Mouse (Mus musculus) stomach, postnatal 0 days (tissue): ENCODE data around the gene Fyn. TPM values are rescaled to one million over a fixed set of nuclear protein-coding genes. Genes with fewer than 3 reads are reported as not detected.

Experiments
- ATAC-seq: fragments of 200-750 bp; cut with Nextera tagmentation; 2 replicates; pipeline ENCODE4 v1.8.0; 2017; ENCODE audit not compliant: low FRiP score, low TSS enrichment
- DNase-seq: peaks from one replicate; pipeline ENCODE4 v3.0.0-alpha.2; 2016; ENCODE audit warnings: low spot score
- H3K27ac ChIP-seq: fragments of 300-500 bp; sonication (generic); replicated peaks from 2 replicates; pipeline ENCODE4 v1.5.1; 2014; ENCODE audit warnings: mild to moderate bottlenecking, control low read depth
- H3K27me3 ChIP-seq: fragments of 300-500 bp; sonication (generic); 2 replicates; pipeline ENCODE4 v1.6.1; 2014; ENCODE audit warnings: low read length; ENCODE audit not compliant: control insufficient read depth, insufficient read depth
- H3K36me3 ChIP-seq: fragments of 300-500 bp; sonication (generic); 2 replicates; pipeline ENCODE4 v1.6.1; 2014; ENCODE audit warnings: low read length, mixed read lengths; ENCODE audit not compliant: control insufficient read depth, insufficient read depth
- H3K4me1 ChIP-seq: fragments of 300-500 bp; sonication (generic); replicated peaks from 2 replicates; pipeline ENCODE4 v1.6.1; 2014; ENCODE audit warnings: antibody characterized with exemption; ENCODE audit not compliant: control insufficient read depth, insufficient read depth
- H3K4me2 ChIP-seq: fragments of 300-500 bp; sonication (generic); replicated peaks from 2 replicates; pipeline ENCODE4 v1.6.1; 2014; ENCODE audit warnings: low read depth, mild to moderate bottlenecking, control low read depth, moderate library complexity
- H3K4me3 ChIP-seq: fragments of 300-500 bp; sonication (generic); 2 replicates; pipeline ENCODE4 v1.5.1; 2014; ENCODE audit warnings: low read depth, low read length, control low read depth
- H3K9ac ChIP-seq: fragments of 300-500 bp; sonication (generic); 2 replicates; pipeline ENCODE4 v1.6.1; 2014; ENCODE audit warnings: mild to moderate bottlenecking, low read length, control low read depth, mixed read lengths
- H3K9me3 ChIP-seq: fragments of 300-500 bp; sonication (generic); 2 replicates; pipeline ENCODE4 v1.6.1; 2016; ENCODE audit warnings: low read length; ENCODE audit not compliant: control insufficient read depth
- CTCF ChIP-seq: IDR thresholded peaks from 2 replicates; pipeline ENCODE4 v1.5.1; 2016; ENCODE audit warnings: antibody characterized with exemption, low read depth, mild to moderate bottlenecking, moderate library complexity
- EP300 ChIP-seq: optimal IDR thresholded peaks from 2 replicates; pipeline ENCODE3; 2016; ENCODE audit warnings: antibody characterized with exemption
- WGBS: fragments of 180-500 bp; shearing (Covaris S2); extraction: QIAGEN DNeasy Blood & Tissue Kit; methylation state at CpG from one replicate; pipeline ENCODE4 v1.1.7; 2014; 5-methylcytosine and 5-hydroxymethylcytosine counted together
- polyA plus RNA-seq: library from polyadenylated mRNA; unstranded; fragments of >200 nt; fragmentation: Nextera tagmentation; extraction: Ambion mirVana; gene quantifications from 2 replicates; pipeline ENCODE4 v1.2.1, GENCODE M21; 2015

The Fyn gene
- polyA plus RNA-seq = 12.5 and 12.6 TPM in 2 replicates

DNA sequence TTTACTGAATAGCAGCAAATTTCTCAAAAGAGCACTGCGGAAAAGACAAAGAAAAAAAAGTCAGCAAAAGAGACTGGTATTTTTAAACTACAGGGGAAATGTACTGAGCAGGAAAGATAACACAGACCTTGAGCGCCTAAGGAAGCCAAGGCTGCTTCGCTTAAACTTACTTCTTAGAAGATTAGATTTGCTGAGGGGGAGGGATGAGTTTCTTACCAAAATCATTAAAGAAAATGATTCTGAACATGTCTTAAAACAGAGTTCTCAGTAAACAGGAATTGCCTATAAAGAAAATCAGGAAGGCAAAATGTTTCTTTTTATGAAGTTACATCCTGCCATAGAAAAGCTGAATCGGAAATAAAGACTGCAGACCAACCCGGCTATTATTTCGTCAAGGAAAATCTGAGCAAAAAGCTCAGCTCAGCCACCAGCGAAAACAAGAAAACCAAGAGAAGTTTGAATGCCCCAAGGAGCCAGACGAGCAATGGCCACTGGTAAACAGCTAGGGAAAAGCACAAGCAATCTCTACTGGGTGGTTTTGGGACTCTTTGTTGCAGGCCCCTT lies at the start of gene Fyn:
Gene Fyn (plus strand): TSS at position 284 of the 564 bp plus-strand sequence.
- ATAC-seq (no peak), DNase-seq (no peak)
- Histone ChIP-seq H3K9ac (peak within 1 kb of the TSS; percentile 88), H3K27me3 (no peaks in the 10 kb centered on the region), H3K4me3 (peak within 1 kb of the TSS; percentile 71), H3K4me1 (no peaks in the 10 kb centered on the region), H3K36me3 (no peaks in the 10 kb centered on the region), H3K4me2 (peak within 1 kb of the TSS; percentile 74), H3K27ac (peak within 1 kb of the TSS; percentile 82), H3K9me3 (no peaks in the 10 kb centered on the region)
- 29% methylated on average over 8 of the region's 8 CpGs for WGBS
- TF ChIP-seq EP300 (no peak), CTCF (no peak)

DNA sequence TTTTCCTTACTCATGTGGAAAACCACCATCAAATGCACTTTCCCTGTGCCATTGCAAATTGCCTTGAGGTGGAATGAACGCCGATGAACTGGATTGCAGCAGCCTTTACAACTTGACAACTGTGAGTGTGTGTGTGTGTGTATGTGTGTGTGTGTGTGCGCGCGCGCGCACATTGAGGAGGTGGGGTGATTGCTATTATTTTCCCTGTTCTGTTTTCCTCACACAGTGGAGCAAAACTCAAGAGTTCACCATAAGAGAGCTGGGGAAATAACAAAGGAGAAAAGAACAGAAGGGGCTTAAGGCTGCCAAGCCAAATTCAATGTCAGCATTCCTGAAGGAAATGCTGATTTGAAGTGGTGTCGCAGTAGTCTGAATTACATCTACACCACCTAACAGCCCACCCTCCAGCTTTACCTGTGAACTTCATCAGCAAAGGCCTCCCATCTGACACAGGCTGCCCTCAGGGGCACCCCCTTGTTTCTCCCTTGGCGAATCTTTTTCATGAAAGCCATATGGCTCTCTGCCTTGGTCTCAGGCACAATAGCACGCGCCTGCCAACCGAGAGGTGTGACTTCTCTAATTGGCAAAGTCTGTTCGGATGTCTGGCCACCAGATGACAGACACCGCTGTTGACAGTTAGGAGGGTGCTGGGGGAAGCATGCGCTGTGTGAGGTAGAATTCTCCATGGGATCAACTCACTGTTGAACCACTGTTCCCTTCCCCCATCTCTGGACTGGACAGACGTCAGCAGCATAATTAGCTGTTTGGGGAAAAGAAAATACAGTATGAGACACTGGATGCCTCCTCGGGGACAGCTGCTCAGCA lies 47.6 kb upstream of the Fyn start:
- H3K9me3 ChIP-seq = no peaks in the 10 kb centered on the region
- no peaks in the 10 kb centered on the region for H3K36me3 ChIP-seq
- H3K4me2 ChIP-seq = no peak overlapping the region
- TF ChIP-seq CTCF (no peak), EP300 (no peak)
- H3K27ac ChIP-seq = no peak overlapping the region
- no peak overlapping the region for H3K4me3 ChIP-seq
- no peak overlapping the region for H3K9ac ChIP-seq
- 77% methylated on average over 17 of the region's 17 CpGs for WGBS
- ATAC-seq = no peak
- no peaks in the 10 kb centered on the region for H3K27me3 ChIP-seq
- H3K4me1 ChIP-seq = no peaks in the 10 kb centered on the region
- no peak for DNase-seq

DNA sequence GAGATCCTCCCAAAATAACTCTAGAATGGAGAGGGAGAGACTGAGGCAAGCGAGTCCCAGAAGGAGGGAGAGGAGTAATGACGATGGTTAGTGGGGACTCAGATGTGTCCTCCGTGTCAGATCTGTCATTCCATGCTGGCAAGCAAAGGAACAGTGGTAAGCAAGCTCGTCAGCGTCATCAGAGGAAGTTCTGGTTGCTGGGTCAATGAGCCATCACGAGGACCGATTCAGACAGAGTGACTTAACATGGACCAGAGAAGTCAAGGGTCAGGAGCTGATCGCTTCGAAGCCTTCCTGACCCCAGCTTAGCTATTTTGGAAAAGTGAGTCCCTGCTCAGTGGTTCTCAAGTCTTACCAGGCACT lies 47.1 kb upstream of the Fyn start:
- no peak overlapping the region for H3K4me3 ChIP-seq
- H3K9ac ChIP-seq = no peak overlapping the region
- no peak for TF ChIP-seq CTCF
- TF ChIP-seq EP300 = no peak
- no peaks in the 10 kb centered on the region for H3K4me1 ChIP-seq
- H3K4me2 ChIP-seq = no peak overlapping the region
- no peaks in the 10 kb centered on the region for H3K27me3 ChIP-seq
- ATAC-seq = no peak
- no peak for DNase-seq
- H3K27ac ChIP-seq = no peak overlapping the region
- H3K9me3 ChIP-seq = no peaks in the 10 kb centered on the region
- WGBS = 79% methylated on average over 9 of the region's 9 CpGs
- H3K36me3 ChIP-seq = no peaks in the 10 kb centered on the region

DNA sequence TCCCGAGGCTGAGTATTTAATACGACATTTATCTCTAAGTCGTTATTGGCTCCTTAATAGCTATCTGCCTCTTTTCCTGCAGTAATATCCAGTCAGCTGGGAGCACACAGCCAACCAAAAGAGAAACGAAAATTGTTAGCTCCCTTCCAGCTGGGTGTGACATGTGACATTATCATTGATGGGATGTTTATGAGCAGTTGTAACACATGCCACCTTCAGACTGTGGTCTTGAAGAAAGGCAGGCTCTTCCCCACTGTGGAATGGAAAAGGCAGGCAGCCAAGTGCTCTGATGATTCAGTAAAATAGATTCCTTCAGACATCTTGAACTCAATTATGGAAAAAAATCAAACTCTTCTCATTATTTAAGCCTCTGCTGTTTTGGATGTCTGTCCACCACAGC lies 46.5 kb upstream of the Fyn start:
- no peak overlapping the region for H3K4me3 ChIP-seq
- no peak overlapping the region for H3K27ac ChIP-seq
- H3K27me3 ChIP-seq = no peaks in the 10 kb centered on the region
- no peaks in the 10 kb centered on the region for H3K36me3 ChIP-seq
- DNase-seq = no peak
- H3K4me1 ChIP-seq = no peaks in the 10 kb centered on the region
- H3K9ac ChIP-seq = no peak overlapping the region
- TF ChIP-seq CTCF (no peak), EP300 (no peak)
- no peak overlapping the region for H3K4me2 ChIP-seq
- ATAC-seq = no peak
- 44% methylated on average over 4 of the region's 4 CpGs for WGBS
- H3K9me3 ChIP-seq = no peaks in the 10 kb centered on the region

DNA sequence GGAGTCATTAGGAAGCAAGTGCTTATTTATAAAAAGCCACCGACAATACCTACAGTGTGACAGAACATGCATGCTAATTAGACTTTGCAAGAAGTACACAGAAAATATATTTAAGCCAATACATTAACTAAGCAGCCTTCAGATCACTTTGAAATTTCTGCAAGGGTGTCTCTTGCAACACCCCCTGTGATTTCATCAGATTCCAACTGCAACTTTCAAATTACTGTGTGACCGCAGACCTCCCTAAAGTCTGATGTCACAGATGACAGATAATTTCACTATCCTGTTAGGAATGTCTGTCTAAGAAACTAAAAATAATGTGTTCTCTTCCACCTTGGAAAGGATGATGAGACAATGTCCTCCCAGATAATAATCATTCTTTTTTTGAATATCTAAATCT lies 44.4 kb upstream of the Fyn start:
- WGBS = 95% methylated on average over 2 of the region's 2 CpGs
- DNase-seq = no peak
- no peak for ATAC-seq
- Histone ChIP-seq H3K4me1 (no peaks in the 10 kb centered on the region), H3K9ac (no peak overlapping the region), H3K36me3 (no peaks in the 10 kb centered on the region), H3K27me3 (no peaks in the 10 kb centered on the region), H3K4me3 (no peak overlapping the region), H3K4me2 (no peak overlapping the region), H3K9me3 (no peaks in the 10 kb centered on the region), H3K27ac (no peak overlapping the region)
- TF ChIP-seq CTCF (no peak), EP300 (no peak)

DNA sequence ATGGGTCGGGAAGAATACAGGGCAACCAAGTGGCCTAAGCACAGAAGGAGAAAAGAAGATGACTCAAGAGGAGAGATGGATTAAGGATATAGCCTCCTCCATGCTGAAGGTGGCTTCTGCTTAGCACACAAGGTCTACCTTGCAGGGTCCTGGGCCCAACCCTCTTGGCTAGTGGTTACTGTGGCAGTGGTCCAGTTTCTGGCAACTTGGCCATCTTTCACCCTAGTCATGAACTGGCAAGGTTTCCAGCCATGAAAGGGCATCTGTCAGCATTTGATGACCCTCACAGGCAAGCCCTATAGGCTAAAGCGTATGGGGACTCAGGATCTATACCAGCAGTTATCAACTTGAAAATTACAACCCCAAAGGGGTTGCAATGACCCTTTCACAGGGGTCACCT lies 40.0 kb upstream of the Fyn start:
- Histone ChIP-seq H3K9me3 (no peaks in the 10 kb centered on the region), H3K9ac (no peak overlapping the region), H3K4me3 (no peak overlapping the region), H3K27ac (no peak overlapping the region), H3K36me3 (no peaks in the 10 kb centered on the region), H3K4me1 (no peaks in the 10 kb centered on the region), H3K27me3 (no peaks in the 10 kb centered on the region), H3K4me2 (no peak overlapping the region)
- no peak for TF ChIP-seq CTCF
- no peak for TF ChIP-seq EP300
- ATAC-seq = no peak
- no peak for DNase-seq
- 86% methylated on average over 2 of the region's 2 CpGs for WGBS
